Mouse (Mus musculus) bone marrow macrophage, adult 2 months (primary cell): ENCODE measurements around the gene Blzf1. TPM values are rescaled to one million over a fixed set of nuclear protein-coding genes. Genes with fewer than 3 reads are reported as not detected.
A peak's percentile ranks its signal among the peaks of the same experiment; 100 is the strongest.

ENCODE experiments used
- H3K27ac ChIP-seq: 2 replicates; pipeline ENCODE4 v1.5.1; 2012; ENCODE audit warnings: low read depth, low read length; ENCODE audit not compliant: insufficient read depth
- H3K4me1 ChIP-seq: 2 replicates; pipeline ENCODE4 v1.6.1; 2012; ENCODE audit warnings: low read length; ENCODE audit not compliant: control insufficient read depth, insufficient read depth
- H3K4me3 ChIP-seq: 2 replicates; pipeline ENCODE4 v1.5.1; 2012; ENCODE audit warnings: mild to moderate bottlenecking, low read length, moderate library complexity; ENCODE audit not compliant: insufficient read depth
- CTCF ChIP-seq: IDR thresholded peaks from 2 replicates; pipeline ENCODE4 v1.5.1; 2012; ENCODE audit warnings: low read depth, mild to moderate bottlenecking, low read length, moderate library complexity
- POLR2A ChIP-seq: IDR thresholded peaks from 2 replicates; pipeline ENCODE4 v1.6.1; 2012; ENCODE audit warnings: mild to moderate bottlenecking, low read depth, low read length, borderline replicate concordance
- polyA plus RNA-seq: library from polyadenylated mRNA; stranded (reverse); fragments of >200 nt; gene quantifications from 2 replicates; pipeline ENCODE4 v1.2.4, GENCODE M21; 2012; ENCODE audit not compliant: missing spikeins, insufficient read depth, insufficient read length

Blzf1 gene
- polyA plus RNA-seq, 1 experiment = 11.0 TPM

- no peak overlapping the region for H3K27ac ChIP-seq
- H3K4me3 ChIP-seq = no peak overlapping the region
- no peaks in the 10 kb centered on the region for H3K4me1 ChIP-seq
- TF ChIP-seq POLR2A (no peak), CTCF (no peak)
Observed at GRCm38 (mm10) chr1:164322987-164323650, 15.8 kb upstream of the Blzf1 start.

GRCm38 (mm10) chr1:164321408-164321807, 14.1 kb upstream of the Blzf1 start:
- H3K4me1 ChIP-seq = no peaks in the 10 kb centered on the region
- no peak overlapping the region for H3K27ac ChIP-seq
- H3K4me3 ChIP-seq = no peak overlapping the region
- TF ChIP-seq CTCF (no peak), POLR2A (no peak)

GRCm38 (mm10) chr1:164320731-164321130, 13.4 kb upstream of the Blzf1 start:
- Histone ChIP-seq H3K4me1 (no peaks in the 10 kb centered on the region), H3K27ac (no peak overlapping the region), H3K4me3 (no peak overlapping the region)
- TF ChIP-seq POLR2A (no peak), CTCF (no peak)

GRCm38 (mm10) chr1:164319542-164320140, 12.4 kb upstream of the Blzf1 start:
- no peak overlapping the region for H3K4me3 ChIP-seq
- no peaks in the 10 kb centered on the region for H3K4me1 ChIP-seq
- no peak overlapping the region for H3K27ac ChIP-seq
- TF ChIP-seq CTCF (no peak), POLR2A (no peak)

- H3K27ac ChIP-seq = no peak overlapping the region
- TF ChIP-seq CTCF (no peak), POLR2A (no peak)
- H3K4me1 ChIP-seq = no peaks in the 10 kb centered on the region
- H3K4me3 ChIP-seq = no peak overlapping the region
Observed at GRCm38 (mm10) chr1:164318474-164318873, 11.2 kb upstream of the Blzf1 start.

GRCm38 (mm10) chr1:164317261-164317660, 10.0 kb upstream of the Blzf1 start:
- TF ChIP-seq POLR2A = no peak
- no peak for TF ChIP-seq CTCF
- no peaks in the 10 kb centered on the region for H3K4me1 ChIP-seq
- H3K27ac ChIP-seq = no peak overlapping the region
- H3K4me3 ChIP-seq = no peak overlapping the region

- Histone ChIP-seq H3K4me1 (no peaks in the 10 kb centered on the region), H3K4me3 (no peak overlapping the region), H3K27ac (no peak overlapping the region)
- TF ChIP-seq POLR2A (no peak), CTCF (no peak)
Observed at GRCm38 (mm10) chr1:164316697-164317096, 9.4 kb upstream of the Blzf1 start.

- H3K4me1 ChIP-seq = no peaks in the 10 kb centered on the region
- H3K27ac ChIP-seq = no peak overlapping the region
- H3K4me3 ChIP-seq = no peak overlapping the region
- peak; percentile 23; the same call in 1 of the 2 replicates for TF ChIP-seq CTCF
- TF ChIP-seq POLR2A = no peak
Observed at GRCm38 (mm10) chr1:164315266-164315665, 8.0 kb upstream of the Blzf1 start.

- Histone ChIP-seq H3K27ac (no peak overlapping the region), H3K4me3 (no peak overlapping the region), H3K4me1 (no peaks in the 10 kb centered on the region)
- TF ChIP-seq POLR2A (no peak), CTCF (no peak)
Observed at GRCm38 (mm10) chr1:164314085-164314484, 6.8 kb upstream of the Blzf1 start.

GRCm38 (mm10) chr1:164307922-164308321, 633 bp upstream of the Blzf1 start:
- Histone ChIP-seq H3K4me3 (peak overlapping the region; percentile 81), H3K4me1 (peaks cover 4% of the 10 kb centered on the region), H3K27ac (no peak overlapping the region)
- no peak for TF ChIP-seq CTCF
- no peak for TF ChIP-seq POLR2A
